Comparison of ENCODE assay signal across 16 mouse cellular contexts in the genomic region with DNA sequence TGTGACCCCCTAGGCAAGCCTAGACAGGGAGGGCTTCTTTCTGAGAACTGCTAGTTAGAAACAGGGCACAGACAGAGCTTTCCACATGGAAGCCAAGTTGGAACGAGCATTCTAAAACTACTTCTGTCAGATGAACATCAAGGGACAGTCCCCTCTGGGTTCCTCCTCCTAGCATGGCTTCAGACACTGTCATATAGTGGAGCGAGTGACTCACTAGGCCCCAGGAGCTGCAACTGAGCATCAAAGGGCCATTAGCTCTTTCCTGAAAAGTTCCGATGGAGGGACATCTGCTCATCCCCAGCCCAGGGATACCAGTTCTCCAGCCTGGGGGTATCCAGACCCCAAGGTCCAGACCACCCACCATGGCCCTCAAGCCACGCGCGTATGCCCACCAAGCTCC.
"Had no signal": no experiment of that assay in that cellular context is flagged by ENCODE, and none has a peak within 500 bp of the region (broad histone marks: within the 10 kb centered on the region; RNA-seq: fewer than 3 reads in every experiment).

No protein-coding gene starts in this region.

- H3K27ac ChIP-seq: neural tube, embryonic 13.5 days; neural tube, embryonic 15.5 days; stomach, embryonic 15.5 days; stomach, postnatal 0 days had no signal

- H3K36me3 ChIP-seq: neural tube, embryonic 15.5 days; stomach, embryonic 15.5 days had no signal

- H3K4me2 ChIP-seq: neural tube, embryonic 13.5 days; neural tube, embryonic 15.5 days; stomach, embryonic 15.5 days had no signal

- H3K9me3 ChIP-seq: neural tube, embryonic 13.5 days; neural tube, embryonic 15.5 days; stomach, embryonic 15.5 days had no signal

- H3K4me3 ChIP-seq: neural tube, embryonic 13.5 days; neural tube, embryonic 15.5 days; stomach, embryonic 15.5 days had no signal

- H3K27me3 ChIP-seq: neural tube, embryonic 13.5 days; neural tube, embryonic 15.5 days; stomach, embryonic 15.5 days had no signal

- H3K9ac ChIP-seq: neural tube, embryonic 13.5 days; neural tube, embryonic 15.5 days; stomach, embryonic 15.5 days had no signal

- DNase-seq: retina, postnatal 1 day; right cerebral cortex, adult 18-20 months; right cerebral cortex, postnatal 14 days; right cerebral cortex, postnatal 25 days; right cerebral cortex, postnatal 4 days; spleen, adult 18-20 months; thymus, adult 18-20 months; thymus, adult 2 months; thymus, postnatal 14 days; thymus, postnatal 25 days; thymus, postnatal 36 days; thymus, postnatal 4 days had no signal
